Mouse (Mus musculus): Measurements from ENCODE around the gene Wdfy3. TPM values are rescaled to one million over a fixed set of nuclear protein-coding genes. Genes with fewer than 3 reads are reported as not detected.

Gene Wdfy3
- polyA plus RNA-seq, 1 experiment = 13.7 TPM

- TF ChIP-seq CTCF (IDR thresholded peaks at IDR 0.05; ENCODE audit: control insufficient read depth, insufficient read depth, low read length) = no peak
- TF ChIP-seq POLR2A (IDR thresholded peaks at IDR 0.05; ENCODE audit: borderline replicate concordance, control insufficient read depth, low read depth, low read length) = no peak
Observed at GRCm38 (mm10) chr5:101937362-101937761, 132.4 kb downstream of the Wdfy3 start.

DNA sequence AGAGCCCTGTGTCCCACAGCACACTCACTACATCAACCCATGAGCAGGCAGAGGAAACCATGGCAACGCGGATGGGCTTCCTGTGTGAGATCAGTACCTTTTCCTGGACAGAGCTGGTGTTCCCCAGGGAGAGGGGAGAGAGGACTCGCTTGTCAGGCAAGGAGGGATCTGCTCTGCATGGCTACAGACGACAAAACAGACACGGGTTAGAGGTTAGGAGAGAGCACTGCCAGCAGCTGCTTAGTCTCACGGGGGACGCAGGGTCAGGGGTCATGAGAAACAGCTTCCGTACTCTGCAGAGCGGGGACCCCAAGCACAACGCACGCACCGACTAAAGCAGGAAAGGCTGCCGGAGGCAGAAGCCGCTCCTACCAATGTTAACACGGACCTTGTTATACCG lies 133.8 kb downstream of the Wdfy3 start:
- peak overlapping the region; percentile 56 for H3K27ac ChIP-seq (ENCODE audit: control insufficient read depth, insufficient read depth, low read depth, low read length, poor library complexity)
- H3K4me3 ChIP-seq (replicated peaks; ENCODE audit: control insufficient read depth, low read depth, low read length) = no peak overlapping the region
- TF ChIP-seq POLR2A (IDR thresholded peaks at IDR 0.05; ENCODE audit: borderline replicate concordance, control insufficient read depth, low read depth, low read length) = peak; percentile 32; the same call in 1 of the 2 replicates
- TF ChIP-seq CTCF (IDR thresholded peaks at IDR 0.05; ENCODE audit: control insufficient read depth, insufficient read depth, low read length) = no peak
- 82% methylated on average over 16 of the region's 16 CpGs for WGBS
- no peaks in the 10 kb centered on the region; the same call in 1 of the 2 replicates for H3K4me1 ChIP-seq (ENCODE audit: control insufficient read depth, insufficient read depth, low read length)

More at GRCm38 (mm10) chr5:101937362-101937761, 132.4 kb downstream of the Wdfy3 start:
- Histone ChIP-seq H3K4me3 (replicated peaks; ENCODE audit: control insufficient read depth, low read depth, low read length) (no peak overlapping the region), H3K4me1 (ENCODE audit: control insufficient read depth, insufficient read depth, low read length) (no peaks in the 10 kb centered on the region; the same call in 1 of the 2 replicates), H3K27ac (ENCODE audit: control insufficient read depth, insufficient read depth, low read depth, low read length, poor library complexity) (no peak overlapping the region)
- WGBS = 89% methylated on average over 21 of the region's 21 CpGs

DNA sequence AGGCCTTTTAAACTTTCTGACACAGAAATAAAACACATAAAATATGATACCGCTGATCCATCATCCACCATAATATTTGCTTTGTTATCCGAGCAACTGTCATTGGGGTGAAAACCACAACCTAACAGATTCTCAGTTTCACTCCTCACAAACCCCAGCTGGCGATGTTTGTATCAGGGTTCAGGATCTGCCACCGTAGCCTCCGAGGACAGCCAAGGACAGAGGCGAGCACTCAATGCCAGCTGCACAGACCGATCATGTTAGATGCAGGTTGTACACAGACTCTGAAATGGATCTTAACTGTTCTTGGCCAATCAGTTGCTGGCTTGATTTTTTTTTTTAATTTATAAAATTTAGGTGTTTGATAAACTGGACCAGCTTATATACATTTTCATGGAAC lies 135.1 kb downstream of the Wdfy3 start:
- no peak for TF ChIP-seq POLR2A (IDR thresholded peaks at IDR 0.05; ENCODE audit: borderline replicate concordance, control insufficient read depth, low read depth, low read length)
- TF ChIP-seq CTCF (IDR thresholded peaks at IDR 0.05; ENCODE audit: control insufficient read depth, insufficient read depth, low read length) = no peak
- Histone ChIP-seq H3K4me3 (replicated peaks; ENCODE audit: control insufficient read depth, low read depth, low read length) (no peak overlapping the region), H3K4me1 (ENCODE audit: control insufficient read depth, insufficient read depth, low read length) (no peaks in the 10 kb centered on the region; the same call in 1 of the 2 replicates), H3K27ac (ENCODE audit: control insufficient read depth, insufficient read depth, low read depth, low read length, poor library complexity) (no peak overlapping the region)
- WGBS = 50% methylated on average over 7 of the region's 7 CpGs

DNA sequence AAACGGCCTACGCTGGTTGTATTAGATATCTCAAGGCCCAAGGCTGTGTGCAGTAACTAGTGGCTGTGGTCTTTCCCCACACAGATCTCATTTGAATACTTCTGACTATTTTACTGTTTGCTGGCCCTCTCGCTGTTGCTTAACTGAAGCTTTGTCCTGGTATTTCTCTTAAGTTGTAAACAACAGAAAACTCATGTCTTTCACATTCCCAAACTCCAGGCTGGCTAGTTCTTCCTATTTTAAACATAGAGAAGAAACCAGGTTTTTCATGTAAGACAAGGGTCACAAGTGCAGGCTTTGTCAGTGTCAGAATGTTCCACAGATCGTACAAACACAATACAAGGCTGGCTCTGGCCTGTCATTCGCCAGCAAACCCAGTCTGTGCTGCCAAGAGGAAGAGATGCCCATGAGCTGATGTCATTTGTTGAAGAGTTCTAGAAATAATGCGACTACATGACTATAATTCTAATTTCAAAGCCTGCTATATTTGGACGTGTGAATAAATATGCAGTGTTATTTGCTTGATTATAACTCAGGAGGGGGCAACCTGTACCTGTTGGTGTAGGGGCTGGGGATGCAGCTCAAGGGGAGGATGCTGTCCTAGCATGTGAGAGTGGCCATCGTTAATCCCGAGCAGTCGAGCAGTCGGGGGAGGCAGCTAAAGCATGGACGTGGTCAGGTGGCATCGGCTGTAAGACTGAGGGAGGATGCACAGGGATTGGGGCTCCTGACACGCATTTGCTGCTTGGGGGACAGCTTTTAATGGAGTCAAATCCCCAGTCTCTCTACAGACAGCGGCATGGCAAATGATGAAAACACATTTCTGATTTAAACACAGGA lies 136.5 kb downstream of the Wdfy3 start:
- Histone ChIP-seq H3K27ac (ENCODE audit: control insufficient read depth, insufficient read depth, low read depth, low read length, poor library complexity) (peak overlapping the region; percentile 58; the same call in 1 of the 2 replicates), H3K4me1 (ENCODE audit: control insufficient read depth, insufficient read depth, low read length) (no peaks in the 10 kb centered on the region; the same call in 1 of the 2 replicates), H3K4me3 (replicated peaks; ENCODE audit: control insufficient read depth, low read depth, low read length) (no peak overlapping the region)
- no peak for TF ChIP-seq CTCF (IDR thresholded peaks at IDR 0.05; ENCODE audit: control insufficient read depth, insufficient read depth, low read length)
- TF ChIP-seq POLR2A (IDR thresholded peaks at IDR 0.05; ENCODE audit: borderline replicate concordance, control insufficient read depth, low read depth, low read length) = no peak
- WGBS = 86% methylated on average over 15 of the region's 15 CpGs

DNA sequence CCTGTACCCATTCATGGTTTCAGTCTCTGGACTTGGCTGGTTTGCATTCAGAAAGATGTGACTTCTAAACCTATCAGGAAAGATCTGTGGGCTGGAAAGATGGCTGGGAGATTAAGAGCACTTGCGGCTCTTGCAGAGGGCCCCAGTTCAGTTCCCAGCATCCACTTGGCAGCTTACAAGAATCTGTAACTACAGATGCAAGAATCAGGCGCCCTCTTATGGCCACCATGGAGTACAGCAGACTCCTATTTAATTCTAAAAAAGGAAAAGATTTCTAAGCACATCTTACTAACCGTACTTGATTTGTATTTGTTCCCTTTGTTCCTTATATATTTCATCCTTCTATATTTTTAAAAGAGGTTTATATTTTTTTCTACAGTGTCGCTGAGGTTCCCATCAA lies 137.7 kb downstream of the Wdfy3 start:
- 77% methylated on average over 4 of the region's 4 CpGs for WGBS
- no peak overlapping the region for H3K4me3 ChIP-seq (replicated peaks; ENCODE audit: control insufficient read depth, low read depth, low read length)
- H3K27ac ChIP-seq (ENCODE audit: control insufficient read depth, insufficient read depth, low read depth, low read length, poor library complexity) = no peak overlapping the region
- no peak for TF ChIP-seq POLR2A (IDR thresholded peaks at IDR 0.05; ENCODE audit: borderline replicate concordance, control insufficient read depth, low read depth, low read length)
- TF ChIP-seq CTCF (IDR thresholded peaks at IDR 0.05; ENCODE audit: control insufficient read depth, insufficient read depth, low read length) = no peak
- no peaks in the 10 kb centered on the region; the same call in 1 of the 2 replicates for H3K4me1 ChIP-seq (ENCODE audit: control insufficient read depth, insufficient read depth, low read length)

DNA sequence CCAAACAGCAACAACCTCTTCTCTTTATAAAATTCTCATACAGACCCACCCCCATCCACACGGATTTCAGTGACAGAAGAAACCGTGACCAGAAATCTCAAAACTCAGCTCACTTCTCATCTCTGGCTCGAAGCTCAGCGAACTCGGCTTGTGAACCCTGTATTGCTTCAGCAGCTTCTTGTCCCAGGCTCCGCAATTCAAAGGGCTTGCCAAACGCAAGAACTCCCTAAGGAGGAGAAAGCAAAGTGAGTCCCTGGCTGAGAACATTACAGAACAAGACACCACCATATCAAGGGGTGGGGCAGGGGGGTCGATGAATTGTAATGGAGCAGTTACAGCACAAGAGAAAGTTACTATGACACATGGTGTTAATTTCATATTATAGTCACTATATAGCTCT lies 143.4 kb downstream of the Wdfy3 start:
- no peak overlapping the region for H3K4me3 ChIP-seq (replicated peaks; ENCODE audit: control insufficient read depth, low read depth, low read length)
- TF ChIP-seq CTCF (IDR thresholded peaks at IDR 0.05; ENCODE audit: control insufficient read depth, insufficient read depth, low read length) = no peak
- no peaks in the 10 kb centered on the region for H3K4me1 ChIP-seq (ENCODE audit: control insufficient read depth, insufficient read depth, low read length)
- H3K27ac ChIP-seq (ENCODE audit: control insufficient read depth, insufficient read depth, low read depth, low read length, poor library complexity) = no peak overlapping the region
- 86% methylated on average over 8 of the region's 8 CpGs for WGBS

DNA sequence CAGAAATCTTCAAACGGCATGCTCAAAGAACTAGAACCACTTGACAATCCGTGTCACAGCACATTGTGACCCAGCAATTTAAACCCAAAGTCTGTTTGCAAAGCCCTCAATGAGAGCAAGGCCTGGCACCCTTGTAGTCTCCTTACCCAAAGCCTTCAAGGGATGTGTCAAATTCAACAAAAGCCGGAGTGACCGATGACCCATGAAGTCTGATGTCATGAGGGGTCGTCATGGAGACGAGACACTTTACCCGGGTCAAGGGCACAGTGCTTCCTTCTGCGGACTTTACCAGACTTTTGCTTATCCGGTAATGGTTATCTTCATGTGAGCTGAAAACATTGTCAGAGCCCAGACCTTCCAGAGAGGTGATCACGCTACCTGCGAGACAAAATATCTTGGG lies 146.0 kb downstream of the Wdfy3 start:
- Histone ChIP-seq H3K27ac (ENCODE audit: control insufficient read depth, insufficient read depth, low read depth, low read length, poor library complexity) (no peak overlapping the region), H3K4me1 (ENCODE audit: control insufficient read depth, insufficient read depth, low read length) (no peaks in the 10 kb centered on the region), H3K4me3 (replicated peaks; ENCODE audit: control insufficient read depth, low read depth, low read length) (no peak overlapping the region)
- TF ChIP-seq POLR2A (IDR thresholded peaks at IDR 0.05; ENCODE audit: borderline replicate concordance, control insufficient read depth, low read depth, low read length) = no peak
- no peak for TF ChIP-seq CTCF (IDR thresholded peaks at IDR 0.05; ENCODE audit: control insufficient read depth, insufficient read depth, low read length)
- WGBS = 93% methylated on average over 11 of the region's 11 CpGs

GRCm38 (mm10) chr5:101919559-101919958 lies 150.2 kb downstream of the Wdfy3 start:
- TF ChIP-seq CTCF (IDR thresholded peaks at IDR 0.05; ENCODE audit: control insufficient read depth, insufficient read depth, low read length) (no peak), POLR2A (IDR thresholded peaks at IDR 0.05; ENCODE audit: borderline replicate concordance, control insufficient read depth, low read depth, low read length) (no peak)
- WGBS = 84% methylated on average over 5 of the region's 5 CpGs
- no peak overlapping the region for H3K27ac ChIP-seq (ENCODE audit: control insufficient read depth, insufficient read depth, low read depth, low read length, poor library complexity)
- no peak overlapping the region for H3K4me3 ChIP-seq (replicated peaks; ENCODE audit: control insufficient read depth, low read depth, low read length)
- no peaks in the 10 kb centered on the region for H3K4me1 ChIP-seq (ENCODE audit: control insufficient read depth, insufficient read depth, low read length)

Data from bone marrow, adult 2 months (tissue).